Mouse (Mus musculus) liver, embryonic 16.5 days (tissue): ENCODE measurements at regions not wholly inside any gene's neighbourhood (a gene's known extent, or its start where the extent isn't known, plus 50 kb on each side); places are given as distances from the start of the nearest gene placed in this dataset.
"Not testable (repeated sequence)": the region's sequence is repeated elsewhere in the genome, so short reads cannot be mapped to it uniquely, and the experiment has no call there.

ENCODE experiments used
- ATAC-seq: fragments of 200-750 bp; cut with Nextera tagmentation; 2 replicates; pipeline ENCODE4 v1.8.0; 2017; ENCODE audit warnings: low read depth, mild to moderate bottlenecking, moderate number of reproducible peaks, moderate library complexity
- H3K27ac ChIP-seq: fragments of 300-500 bp; sonication (generic); 2 replicates; pipeline ENCODE4 v1.5.1; 2014; ENCODE audit warnings: mild to moderate bottlenecking, low read length
- H3K27me3 ChIP-seq: fragments of 300-500 bp; sonication (generic); 2 replicates; pipeline ENCODE4 v1.6.1; 2014; ENCODE audit warnings: low read depth, low read length, mixed read lengths; ENCODE audit not compliant: control insufficient read depth, insufficient read depth
- H3K36me3 ChIP-seq: fragments of 300-500 bp; sonication (generic); 2 replicates; pipeline ENCODE4 v1.6.1; 2014; ENCODE audit warnings: mild to moderate bottlenecking; ENCODE audit not compliant: control insufficient read depth, insufficient read depth
- H3K4me1 ChIP-seq: fragments of 300-500 bp; sonication (generic); 2 replicates; pipeline ENCODE4 v1.6.1; 2014; ENCODE audit warnings: low read depth, low read length, mixed read lengths; ENCODE audit not compliant: control insufficient read depth
- H3K4me2 ChIP-seq: fragments of 300-500 bp; sonication (generic); 2 replicates; pipeline ENCODE4 v1.6.1; 2014; ENCODE audit warnings: low read depth, low read length, mixed read lengths
- H3K4me3 ChIP-seq: fragments of 300-500 bp; sonication (generic); 2 replicates; pipeline ENCODE4 v1.5.1; 2014; ENCODE audit warnings: low read depth, mild to moderate bottlenecking, low read length
- H3K9ac ChIP-seq: fragments of 300-500 bp; sonication (generic); 2 replicates; pipeline ENCODE4 v1.6.1; 2014; ENCODE audit warnings: low read depth, low read length
- H3K9me3 ChIP-seq: fragments of 300-500 bp; sonication (generic); replicated peaks from 2 replicates; pipeline ENCODE4 v1.6.1; 2016; ENCODE audit warnings: low read length; ENCODE audit not compliant: control insufficient read depth
- WGBS: fragments of 180-500 bp; shearing (Covaris S2); extraction: QIAGEN DNeasy Blood & Tissue Kit; methylation state at CpG from one replicate; pipeline ENCODE4 v1.1.7; 2014; ENCODE audit not compliant: insufficient replicate concordance; 5-methylcytosine and 5-hydroxymethylcytosine counted together

GRCm38 (mm10) chr12:21784403-21784802 lies 367.0 kb upstream of the Ywhaq start:
- Histone ChIP-seq H3K4me2 (peak overlapping the region; percentile 49), H3K4me3 (peak overlapping the region; percentile 52)
- H3K9ac ChIP-seq, H3K27me3 ChIP-seq, H3K36me3 ChIP-seq, H3K9me3 ChIP-seq, H3K27ac ChIP-seq, ATAC-seq, H3K4me1 ChIP-seq: not testable (repeated sequence)
- WGBS, result 1% methylated on average over 21 of the region's 39 CpGs

GRCm38 (mm10) chr12:21778717-21779116 lies 361.3 kb upstream of the Ywhaq start:
- H3K9me3 ChIP-seq, ATAC-seq, H3K9ac ChIP-seq, H3K27ac ChIP-seq, H3K4me1 ChIP-seq, H3K36me3 ChIP-seq, H3K27me3 ChIP-seq: not testable (repeated sequence)
- Histone ChIP-seq H3K4me3 (peak overlapping the region; percentile 36), H3K4me2 (peak overlapping the region; percentile 13; the same call in 1 of the 2 replicates)
- 6% methylated on average over 18 of the region's 45 CpGs for WGBS

- H3K9ac ChIP-seq, H3K36me3 ChIP-seq, H3K27ac ChIP-seq, ATAC-seq, H3K9me3 ChIP-seq, H3K4me1 ChIP-seq, H3K27me3 ChIP-seq: not testable (repeated sequence)
- WGBS, result 20% methylated on average over 40 of the region's 50 CpGs
- Histone ChIP-seq H3K4me3 (peak overlapping the region; percentile 36), H3K4me2 (peak overlapping the region; percentile 13; the same call in 1 of the 2 replicates)
Measured at GRCm38 (mm10) chr12:21778308-21778707, 360.9 kb upstream of the Ywhaq start.

GRCm38 (mm10) chr12:21767717-21768116 lies 350.3 kb upstream of the Ywhaq start:
- H3K4me1 ChIP-seq, H3K4me2 ChIP-seq, H3K9me3 ChIP-seq, H3K4me3 ChIP-seq, H3K27ac ChIP-seq, H3K9ac ChIP-seq, H3K27me3 ChIP-seq, ATAC-seq, H3K36me3 ChIP-seq: not testable (repeated sequence)
- 47% methylated on average over 2 of the region's 2 CpGs for WGBS
